In the genomic region with DNA sequence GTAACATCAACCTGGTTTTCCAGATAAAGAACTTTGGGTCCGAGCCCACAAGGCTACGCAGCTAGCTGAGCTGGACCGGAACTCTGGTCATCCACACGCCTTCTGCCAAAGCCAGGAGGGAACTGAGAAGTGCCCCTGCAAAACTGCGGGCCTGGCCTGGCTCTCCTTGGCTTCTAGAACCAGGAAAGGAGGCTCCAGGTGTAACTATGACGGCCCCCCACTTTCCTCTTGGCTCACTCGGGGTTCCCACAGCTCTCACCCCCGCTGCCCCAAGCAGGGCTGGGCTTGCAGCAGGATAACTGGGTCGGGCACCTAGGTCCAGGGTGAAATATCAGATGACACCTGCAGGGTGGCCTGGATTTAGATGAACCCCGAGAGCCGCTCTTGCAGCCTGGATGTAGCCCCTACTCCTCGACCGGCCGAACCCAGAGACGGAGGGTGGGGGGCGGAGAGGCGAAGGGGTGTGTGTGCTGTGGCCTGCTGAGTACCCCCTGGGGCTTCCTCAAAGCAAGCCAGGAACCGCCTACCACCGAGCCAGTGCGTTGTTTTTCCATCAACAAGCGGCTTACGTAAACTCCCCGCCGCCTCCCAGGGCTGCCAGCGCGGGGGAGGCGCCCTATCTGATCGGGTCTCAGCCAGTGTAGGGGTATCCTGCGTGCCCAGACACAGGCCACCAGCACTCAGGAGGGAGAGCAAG, we compare ENCODE assay signal across 9 mouse cellular contexts. TPM values are rescaled to one million over a fixed set of nuclear protein-coding genes. Genes with fewer than 3 reads are reported as not detected.
A peak's percentile ranks its signal among the peaks of the same experiment; 100 is the strongest.
DNase-seq lines count a peak whose midpoint lies in the region; ATAC-seq and TF ChIP-seq lines count a peak whose summit lies in the region.
"Had no signal": no experiment of that assay in that cellular context is flagged by ENCODE, and none has a peak within 500 bp of the region (broad histone marks: within the 10 kb centered on the region; RNA-seq: fewer than 3 reads in every experiment).

No protein-coding gene starts in this region.

- peak overlapping the region; percentile 43 for H3K4me2 ChIP-seq in kidney, postnatal 0 days (ENCODE audit: low read length)

- H3K4me1 ChIP-seq in kidney, postnatal 0 days (replicated peaks; ENCODE audit: insufficient read depth, low read length): no peaks in the 10 kb centered on the region
- H3K4me1 ChIP-seq in olfactory bulb, adult 2 months (ENCODE audit: control insufficient read depth, insufficient read depth, low read length): peaks cover 9% of the 10 kb centered on the region

- TF ChIP-seq POLR2A in olfactory bulb, adult 2 months (IDR thresholded peaks at IDR 0.05; ENCODE audit: insufficient read depth, low read depth, low read length): no peak

- H3K9ac ChIP-seq in kidney, postnatal 0 days (ENCODE audit: low read depth, low read length): no peak overlapping the region

- H3K36me3 ChIP-seq in kidney, postnatal 0 days (ENCODE audit: insufficient read depth, low read length): no peaks in the 10 kb centered on the region

- H3K9me3 ChIP-seq in kidney, postnatal 0 days (replicated peaks; ENCODE audit: low read length): no peaks in the 10 kb centered on the region

- H3K27me3 ChIP-seq in kidney, postnatal 0 days (ENCODE audit: insufficient read depth, low read length): peaks cover 23% of the 10 kb centered on the region

- peak overlapping the region; percentile 82 for H3K27ac ChIP-seq in gastrocnemius, adult 2 months
- H3K27ac ChIP-seq in kidney, postnatal 0 days: no peak overlapping the region
- no peak overlapping the region for H3K27ac ChIP-seq in olfactory bulb, adult 2 months (ENCODE audit: insufficient read depth, low read depth, low read length)

- ATAC-seq in kidney, postnatal 0 days (replicated peaks; ENCODE audit: low FRiP score, low read depth): no peak

- no peak for TF ChIP-seq CTCF in gastrocnemius, adult 2 months (IDR thresholded peaks at IDR 0.05)
- TF ChIP-seq CTCF in kidney, postnatal 0 days (IDR thresholded peaks at IDR 0.05; ENCODE audit: low read depth): no peak
- no peak for TF ChIP-seq CTCF in olfactory bulb, adult 2 months (IDR thresholded peaks at IDR 0.05; ENCODE audit: insufficient read depth, low read depth, low read length)

- H3K4me3 ChIP-seq in gastrocnemius, adult 2 months: peak overlapping the region; percentile 70
- peak overlapping the region; percentile 20; the same call in 1 of the 2 replicates for H3K4me3 ChIP-seq in kidney, postnatal 0 days (replicated peaks; ENCODE audit: low read depth, low read length)
- peak overlapping the region; percentile 18 for H3K4me3 ChIP-seq in olfactory bulb, adult 2 months (ENCODE audit: insufficient read depth, low read depth, low read length)

- WGBS in kidney, postnatal 0 days: 5% methylated on average over 29 of the region's 29 CpGs
- 18% methylated on average over 29 of the region's 29 CpGs for WGBS in olfactory bulb, adult 2 months

- peak; percentile 47 for DNase-seq in gastrocnemius, adult 2 months
- no peak for DNase-seq in gastrocnemius, adult 18-20 months (ENCODE audit: low spot score)
- peak; percentile 53 for DNase-seq in CD4-positive, CD25-positive, alpha-beta regulatory T cell, adult 2 months (ENCODE audit: low read depth, low spot score)
- peak; percentile 77 to 79 for DNase-seq in cerebellum, postnatal 36 days
- no peak for DNase-seq in kidney, postnatal 0 days (ENCODE audit: low spot score)
- DNase-seq in layer of hippocampus, adult 9-11 months: no peak
- DNase-seq in yolk sac, embryonic 10.5 days (ENCODE audit: low spot score): no peak

- intact Hi-C loops in gastrocnemius, adult 2 months (cut with DNase I): no loop called here

RNA-seq across cellular contexts. Expression of a gene that starts 39.9 kb away (rescaled TPM):
- under 1 TPM; 0.13 to 0.22 TPM for total RNA-seq in gastrocnemius, adult 2 months (2021)
- total RNA-seq in gastrocnemius, adult 18-20 months (2021): not detected
- 0.07 TPM in 1 of 2 replicates, not detected in the other for polyA plus RNA-seq in kidney, postnatal 0 days (2015; fragmentation: Nextera tagmentation; extraction: Ambion mirVana)
- polyA plus RNA-seq in olfactory bulb, adult 2 months (2012; ENCODE audit: insufficient read depth, insufficient read length, low replicate concordance, missing spikeins): not detected in 2 replicates
- total RNA-seq: hematopoietic stem cell, adult 5-6 weeks had no signal

Comparison
In these comparisons a context has a peak if more than half of its experiments do, and no peak if none do; other contexts are left out.
1. DNase-seq: peak in gastrocnemius, adult 2 months (single experiment), CD4-positive, CD25-positive, alpha-beta regulatory T cell, adult 2 months (single experiment) and cerebellum, postnatal 36 days (2 of 2); none in gastrocnemius, adult 18-20 months (single experiment), kidney, postnatal 0 days (single experiment), layer of hippocampus, adult 9-11 months (single experiment) and yolk sac, embryonic 10.5 days (single experiment).
2. H3K4me3 ChIP-seq: peak in every context shown above with its lines; median percentile 70 in gastrocnemius, adult 2 months; 20 in kidney, postnatal 0 days; 18 in olfactory bulb, adult 2 months.